Mouse (Mus musculus): Measurements from ENCODE around the gene Dvl2. TPM values are rescaled to one million over a fixed set of nuclear protein-coding genes. Genes with fewer than 3 reads are reported as not detected.

Dvl2 gene
- polyA plus RNA-seq, 1 experiment from 2014 or later, result 27.1 TPM

GRCm38 (mm10) chr11:69966860-69967517 lies 33.4 kb upstream of the Dvl2 start:
- Histone ChIP-seq H3K9me3 (replicated peaks; ENCODE audit: low read length) (no peaks in the 10 kb centered on the region), H3K4me2 (ENCODE audit: low read length) (peak overlapping the region; percentile 49), H3K27ac (peak overlapping the region; percentile 83; the same call in 1 of the 2 replicates), H3K27me3 (ENCODE audit: insufficient read depth, low read length) (peaks cover 12% of the 10 kb centered on the region), H3K4me1 (replicated peaks; ENCODE audit: insufficient read depth, low read length) (no peaks in the 10 kb centered on the region), H3K9ac (ENCODE audit: low read depth, low read length) (peak overlapping the region; percentile 63; the same call in 1 of the 2 replicates), H3K36me3 (ENCODE audit: insufficient read depth, low read length) (no peaks in the 10 kb centered on the region; the same call in 1 of the 2 replicates), H3K4me3 (replicated peaks; ENCODE audit: low read depth, low read length) (peak overlapping the region; percentile 49)
- no peak for TF ChIP-seq CTCF (IDR thresholded peaks at IDR 0.05; ENCODE audit: low read depth)
- ATAC-seq (replicated peaks; ENCODE audit: low FRiP score, low read depth), result no peak
- 36% methylated on average over 17 of the region's 17 CpGs for WGBS
- no peak for DNase-seq (ENCODE audit: low spot score)

GRCm38 (mm10) chr11:69968793-69969192 lies 31.6 kb upstream of the Dvl2 start:
- H3K4me1 ChIP-seq (replicated peaks; ENCODE audit: insufficient read depth, low read length), result no peaks in the 10 kb centered on the region
- H3K9ac ChIP-seq (ENCODE audit: low read depth, low read length), result no peak overlapping the region
- no peak for TF ChIP-seq CTCF (IDR thresholded peaks at IDR 0.05; ENCODE audit: low read depth)
- H3K27ac ChIP-seq, result no peak overlapping the region
- H3K27me3 ChIP-seq (ENCODE audit: insufficient read depth, low read length), result peaks cover 12% of the 10 kb centered on the region
- WGBS, result 74% methylated on average over 4 of the region's 4 CpGs
- peaks cover 8% of the 10 kb centered on the region for H3K36me3 ChIP-seq (ENCODE audit: insufficient read depth, low read length)
- no peak overlapping the region for H3K4me2 ChIP-seq (ENCODE audit: low read length)
- H3K9me3 ChIP-seq (replicated peaks; ENCODE audit: low read length), result no peaks in the 10 kb centered on the region
- no peak overlapping the region for H3K4me3 ChIP-seq (replicated peaks; ENCODE audit: low read depth, low read length)
- ATAC-seq (replicated peaks; ENCODE audit: low FRiP score, low read depth) (0 out of 2 replicates have a peak, but pooled peaks have one; percentile 14), DNase-seq (ENCODE audit: low spot score) (no peak)

- peaks cover 7% of the 10 kb centered on the region for H3K27me3 ChIP-seq (ENCODE audit: insufficient read depth, low read length)
- H3K4me1 ChIP-seq (replicated peaks; ENCODE audit: insufficient read depth, low read length), result no peaks in the 10 kb centered on the region
- peaks cover 19% of the 10 kb centered on the region for H3K36me3 ChIP-seq (ENCODE audit: insufficient read depth, low read length)
- H3K9ac ChIP-seq (ENCODE audit: low read depth, low read length), result no peak overlapping the region
- DNase-seq (ENCODE audit: low spot score) (no peak), ATAC-seq (replicated peaks; ENCODE audit: low FRiP score, low read depth) (no peak)
- H3K27ac ChIP-seq, result no peak overlapping the region
- H3K4me2 ChIP-seq (ENCODE audit: low read length), result no peak overlapping the region
- no peaks in the 10 kb centered on the region for H3K9me3 ChIP-seq (replicated peaks; ENCODE audit: low read length)
- TF ChIP-seq CTCF (IDR thresholded peaks at IDR 0.05; ENCODE audit: low read depth), result no peak
- no peak overlapping the region for H3K4me3 ChIP-seq (replicated peaks; ENCODE audit: low read depth, low read length)
- WGBS, result 54% methylated on average over 6 of the region's 6 CpGs
Observed at GRCm38 (mm10) chr11:69970222-69970621, 30.2 kb upstream of the Dvl2 start.

- Histone ChIP-seq H3K4me3 (replicated peaks; ENCODE audit: low read depth, low read length) (no peak overlapping the region), H3K27ac (no peak overlapping the region), H3K9me3 (replicated peaks; ENCODE audit: low read length) (no peaks in the 10 kb centered on the region), H3K36me3 (ENCODE audit: insufficient read depth, low read length) (peaks cover 20% of the 10 kb centered on the region), H3K27me3 (ENCODE audit: insufficient read depth, low read length) (peaks cover 5% of the 10 kb centered on the region; the same call in 1 of the 2 replicates), H3K4me2 (ENCODE audit: low read length) (no peak overlapping the region), H3K4me1 (replicated peaks; ENCODE audit: insufficient read depth, low read length) (no peaks in the 10 kb centered on the region), H3K9ac (ENCODE audit: low read depth, low read length) (no peak overlapping the region)
- DNase-seq (ENCODE audit: low spot score) (no peak), ATAC-seq (replicated peaks; ENCODE audit: low FRiP score, low read depth) (no peak)
- 62% methylated on average over 3 of the region's 3 CpGs for WGBS
- TF ChIP-seq CTCF (IDR thresholded peaks at IDR 0.05; ENCODE audit: low read depth), result no peak
Observed at GRCm38 (mm10) chr11:69970775-69971174, 29.6 kb upstream of the Dvl2 start.

GRCm38 (mm10) chr11:69974907-69975306 lies 25.5 kb upstream of the Dvl2 start:
- Histone ChIP-seq H3K4me3 (replicated peaks; ENCODE audit: low read depth, low read length) (no peak overlapping the region), H3K9me3 (replicated peaks; ENCODE audit: low read length) (no peaks in the 10 kb centered on the region), H3K27me3 (ENCODE audit: insufficient read depth, low read length) (no peaks in the 10 kb centered on the region), H3K27ac (no peak overlapping the region), H3K36me3 (ENCODE audit: insufficient read depth, low read length) (peaks cover 28% of the 10 kb centered on the region), H3K9ac (ENCODE audit: low read depth, low read length) (no peak overlapping the region), H3K4me1 (replicated peaks; ENCODE audit: insufficient read depth, low read length) (0 out of 2 replicates have a peak, but pooled peaks cover 5% of the 10 kb centered on the region), H3K4me2 (ENCODE audit: low read length) (no peak overlapping the region)
- no peak for TF ChIP-seq CTCF (IDR thresholded peaks at IDR 0.05; ENCODE audit: low read depth)
- 94% methylated on average over 2 of the region's 2 CpGs for WGBS
- ATAC-seq (replicated peaks; ENCODE audit: low FRiP score, low read depth), result no peak
- DNase-seq (ENCODE audit: low spot score), result no peak

- no peak overlapping the region for H3K4me2 ChIP-seq (ENCODE audit: low read length)
- no peak overlapping the region for H3K4me3 ChIP-seq (replicated peaks; ENCODE audit: low read depth, low read length)
- no peak overlapping the region for H3K27ac ChIP-seq
- WGBS, result 96% methylated on average over 4 of the region's 4 CpGs
- DNase-seq (ENCODE audit: low spot score), result no peak
- ATAC-seq (replicated peaks; ENCODE audit: low FRiP score, low read depth), result no peak
- no peak for TF ChIP-seq CTCF (IDR thresholded peaks at IDR 0.05; ENCODE audit: low read depth)
- no peaks in the 10 kb centered on the region for H3K27me3 ChIP-seq (ENCODE audit: insufficient read depth, low read length)
- peaks cover 28% of the 10 kb centered on the region for H3K36me3 ChIP-seq (ENCODE audit: insufficient read depth, low read length)
- no peak overlapping the region for H3K9ac ChIP-seq (ENCODE audit: low read depth, low read length)
- no peaks in the 10 kb centered on the region for H3K9me3 ChIP-seq (replicated peaks; ENCODE audit: low read length)
- H3K4me1 ChIP-seq (replicated peaks; ENCODE audit: insufficient read depth, low read length), result 0 out of 2 replicates have a peak, but pooled peaks cover 5% of the 10 kb centered on the region
Observed at GRCm38 (mm10) chr11:69976271-69976670, 24.1 kb upstream of the Dvl2 start.

Measured in kidney, postnatal 0 days (tissue).